Mouse (Mus musculus): ENCODE data around the gene Vmo1.

GRCm38 (mm10) chr11:70562995-70563469 lies 48.6 kb upstream of the Vmo1 start:
- TF ChIP-seq POLR2A (IDR thresholded peaks at IDR 0.05; ENCODE audit: borderline replicate concordance, low read depth, low read length) (no peak), CTCF (IDR thresholded peaks at IDR 0.05; ENCODE audit: low read depth, low read length) (no peak)

Measured in bone marrow macrophage, adult 2 months (primary cell).